Mouse (Mus musculus) frontal cortex, adult 2 months (tissue): ENCODE results near the gene Rras. TPM values are rescaled to one million over a fixed set of nuclear protein-coding genes. Genes with fewer than 3 reads are reported as not detected.

Source experiments
- DNase-seq, 2 experiments: peaks; one replicate each; pipeline ENCODE4 v3.0.0; 2022; ENCODE audit warnings: low spot score in 1 of 2; ENCODE audit errors: extremely low spot score in 1 of 2
- polyA plus RNA-seq: library from polyadenylated mRNA; depleted of rRNA; stranded (reverse); fragments of >200 nt; gene quantifications from 2 replicates; pipeline ENCODE4 v1.2.3, GENCODE M21; 2012

Rras gene
- polyA plus RNA-seq, 1 experiment: 27.6 TPM

DNA sequence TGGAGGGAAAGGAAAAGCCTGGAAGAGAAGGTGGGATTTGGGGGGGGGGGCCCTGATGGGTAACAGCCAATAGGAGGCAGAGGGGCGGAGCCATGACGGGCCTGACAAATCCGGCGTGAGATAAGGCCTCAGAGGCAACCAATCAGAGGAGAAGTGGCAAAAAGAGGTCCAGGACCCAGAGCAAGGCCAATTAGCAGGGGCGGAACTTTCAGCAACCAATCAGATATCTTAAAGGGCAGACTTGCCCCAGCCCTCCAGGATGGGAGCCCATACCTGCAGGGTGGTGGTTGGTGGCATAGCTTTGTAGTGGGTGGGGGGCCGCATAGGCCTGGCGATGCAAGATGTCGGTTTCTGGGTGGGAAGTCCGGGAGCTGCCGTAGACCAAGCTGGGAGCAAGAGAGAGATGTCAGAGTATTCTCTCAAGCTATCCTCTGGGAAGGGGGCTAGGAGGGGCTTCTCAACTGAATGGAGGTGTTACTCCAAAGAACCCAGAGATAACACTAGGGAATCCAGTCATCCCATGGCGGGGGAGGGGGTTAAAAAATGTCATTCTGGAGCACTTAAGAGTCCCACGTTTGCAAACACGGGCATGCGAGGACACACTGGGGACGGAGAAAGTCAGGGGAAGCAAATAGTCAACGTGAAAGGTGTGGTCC, 33.3 kb downstream of the Rras start:
- peak; percentile 78 to 79 for DNase-seq

GRCm38 (mm10) chr7:45051601-45051974, 33.8 kb downstream of the Rras start:
- DNase-seq: no peak

DNA sequence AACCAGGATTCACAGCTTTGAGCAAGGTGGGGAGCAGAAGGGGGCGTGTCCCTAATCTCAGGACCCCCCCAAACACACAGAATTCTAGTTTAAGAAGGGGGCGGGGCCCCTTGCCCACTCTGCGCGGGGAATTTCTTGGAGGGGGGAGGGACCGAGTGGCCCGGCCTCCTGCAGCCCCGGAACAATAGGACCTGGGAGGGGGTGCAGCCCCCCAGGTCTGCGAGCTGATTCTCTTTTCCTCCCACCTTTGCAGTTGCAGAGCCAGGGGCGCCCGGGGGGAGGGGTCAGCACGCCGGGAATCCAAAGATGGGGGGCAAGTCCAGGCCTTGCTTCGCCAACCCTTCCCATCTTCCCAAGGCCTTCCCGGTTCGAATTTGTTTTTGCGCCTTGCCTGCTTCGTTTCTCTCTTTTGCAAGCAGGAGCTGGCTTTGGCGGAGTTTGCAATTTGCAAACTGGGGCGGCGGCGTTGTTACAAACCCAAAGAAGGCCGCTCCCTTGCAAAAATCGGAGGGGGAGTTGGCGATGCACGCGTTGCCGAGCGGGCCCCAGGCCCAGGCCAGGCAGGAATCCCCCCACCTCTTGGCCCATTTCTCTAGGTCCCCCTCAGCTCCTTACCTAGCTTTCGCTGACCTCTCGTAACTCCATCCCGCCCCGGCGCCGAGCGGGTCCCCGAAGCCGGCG, 34.6 kb downstream of the Rras start:
- peak in 1 of 2 experiments; percentile 59 for DNase-seq

- DNase-seq: no peak
These were observed 35.0 kb downstream of the Rras start, which contains the start of gene Prr12 for GRCm38 (mm10) chr7:45052862-45053116. Gene Prr12, minus strand, starts transcription at chr7:45052881.

- DNase-seq: peak in 1 of 2 experiments; percentile 64
These were observed 35.6 kb downstream of the Rras start for GRCm38 (mm10) chr7:45053117-45053930.

GRCm38 (mm10) chr7:45053931-45054510, 36.3 kb downstream of the Rras start:
- DNase-seq: peak; percentile 94 to 96

DNA sequence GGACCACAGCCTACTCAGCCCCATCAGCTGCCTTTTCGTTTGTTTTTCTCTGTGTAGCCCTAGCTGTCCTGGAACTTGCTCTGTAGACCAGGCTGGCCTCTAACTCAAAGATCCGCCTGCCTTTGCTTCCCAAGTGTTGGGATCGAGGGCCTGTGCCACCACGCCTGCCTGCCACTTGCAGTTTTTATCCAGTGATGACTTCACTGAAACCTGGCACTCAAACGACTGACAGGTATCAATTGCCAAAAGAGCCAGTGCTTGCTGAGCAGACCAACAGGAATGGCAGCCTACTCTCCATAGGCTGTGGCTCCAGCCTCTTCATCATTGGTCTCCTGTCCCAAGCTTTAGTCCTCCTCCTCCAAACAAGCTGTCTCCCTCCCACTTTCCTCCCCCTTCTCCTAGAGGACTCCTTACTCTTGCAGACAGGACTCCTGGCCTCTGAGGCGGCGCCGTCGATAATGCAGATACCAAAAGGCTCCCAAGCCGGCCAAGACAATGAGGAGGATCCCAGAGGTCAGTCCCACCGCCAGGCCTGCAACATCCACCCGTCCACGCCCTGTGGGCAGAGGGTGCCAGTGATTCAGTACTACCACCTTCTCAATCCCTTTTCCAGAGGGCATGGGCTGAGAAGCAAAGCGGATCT, 38.7 kb downstream of the Rras start:
- DNase-seq: no peak

DNA sequence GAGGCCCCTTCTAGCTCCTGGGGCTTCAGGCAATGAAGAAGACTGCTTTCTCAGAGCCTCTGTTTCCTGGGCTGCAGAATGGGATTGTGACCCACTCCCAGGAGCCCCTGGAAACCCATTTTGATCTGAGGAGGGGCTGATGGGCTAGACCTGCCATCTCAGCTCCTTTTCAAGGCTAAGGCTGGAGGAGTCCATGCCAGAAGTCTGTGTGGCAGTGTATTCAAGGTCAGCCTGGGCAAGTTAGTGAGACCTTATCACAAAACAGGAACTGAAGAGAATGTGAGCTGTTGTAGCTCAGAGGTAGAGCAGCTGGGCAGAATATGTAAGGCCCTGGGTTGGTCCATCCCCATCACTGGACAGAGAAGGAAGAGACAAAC, 39.2 kb downstream of the Rras start:
- DNase-seq: no peak

- no peak for DNase-seq
These were observed 41.1 kb downstream of the Rras start for GRCm38 (mm10) chr7:45058607-45059571.

- DNase-seq: no peak
These were observed 42.9 kb downstream of the Rras start for GRCm38 (mm10) chr7:45060632-45061122.

DNA sequence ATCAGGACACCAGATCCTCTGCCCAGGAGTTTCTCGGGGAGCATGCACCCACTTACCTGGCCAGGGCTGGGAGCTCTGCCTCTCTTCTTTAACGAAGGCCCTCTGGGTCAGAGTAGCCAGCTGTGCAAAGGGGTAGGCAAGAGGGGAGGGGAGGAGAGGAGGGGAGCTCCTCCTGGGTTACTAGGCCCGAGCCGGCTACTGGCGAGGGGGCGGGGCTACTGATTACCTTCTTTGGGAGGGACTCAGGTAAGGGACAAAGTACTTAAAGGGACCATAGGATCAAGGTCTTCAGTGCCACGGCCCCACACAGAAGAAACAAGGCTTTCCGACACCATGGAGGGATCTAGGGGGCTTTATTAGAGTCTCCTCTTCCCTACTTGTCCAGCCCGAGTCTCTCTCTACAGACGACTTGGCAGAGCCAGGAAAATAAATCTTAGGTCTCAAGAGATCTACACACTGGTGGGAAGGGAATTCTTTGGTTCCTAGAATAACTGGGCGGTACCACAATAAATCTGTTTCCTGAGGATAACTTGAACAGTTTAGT, 43.8 kb downstream of the Rras start:
- no peak for DNase-seq

GRCm38 (mm10) chr7:45062239-45062835, 44.6 kb downstream of the Rras start, which contains the start of the genes Nosip and Prrg2:
Gene Nosip, plus strand, starts transcription at chr7:45062429.
Gene Prrg2, minus strand, starts transcription at chr7:45062677.
- DNase-seq: peak; percentile 93 to 98

- DNase-seq: no peak
These were observed 49.6 kb downstream of the Rras start for GRCm38 (mm10) chr7:45067190-45067999.

GRCm38 (mm10) chr7:45068000-45068318, 50.2 kb downstream of the Rras start:
- DNase-seq: no peak

- DNase-seq: no peak
These were observed 51.9 kb downstream of the Rras start for GRCm38 (mm10) chr7:45069671-45070070.
